In genomic region chr6:31840621-31841020, GRCm38 (mm10) we compare ENCODE assay signal across 14 mouse cellular contexts.
DNase-seq lines count a peak whose midpoint lies in the region; ATAC-seq and TF ChIP-seq lines count a peak whose summit lies in the region.
"Had no signal": no experiment of that assay in that cellular context is flagged by ENCODE, and none has a peak within 500 bp of the region (broad histone marks: within the 10 kb centered on the region; RNA-seq: fewer than 3 reads in every experiment).

No protein-coding gene starts in this region.

- no peak for TF ChIP-seq POLR2A in heart, adult 2 months (IDR thresholded peaks at IDR 0.05; ENCODE audit: insufficient read depth, low read depth, low read length)

- no peaks in the 10 kb centered on the region for H3K4me1 ChIP-seq in heart, adult 2 months (ENCODE audit: control insufficient read depth, insufficient read depth, low read length)
- H3K4me1 ChIP-seq in liver, postnatal 0 days (ENCODE audit: insufficient read depth), result no peaks in the 10 kb centered on the region
- H3K4me1 ChIP-seq in liver, embryonic 11.5 days (replicated peaks; ENCODE audit: control insufficient read depth, insufficient read depth, low read length), result no peaks in the 10 kb centered on the region
- H3K4me1 ChIP-seq: stomach, embryonic 15.5 days had no signal

- no peak for DNase-seq in cerebellum, adult 8-10 months
- DNase-seq in heart, adult 2 months, result no peak
- DNase-seq in heart, postnatal 14 days, result no peak
- DNase-seq in liver, postnatal 0 days, result no peak
- no peak for DNase-seq in liver, embryonic 11.5 days (ENCODE audit: low spot score)
- DNase-seq in R1 (ENCODE audit: low read depth, low spot score), result peak; percentile 40
- DNase-seq: heart, postnatal 10 days; kidney, adult 18-20 months; liver had no signal

- H3K36me3 ChIP-seq in heart, adult 2 months (ENCODE audit: control insufficient read depth, insufficient read depth, low read length), result no peaks in the 10 kb centered on the region
- H3K36me3 ChIP-seq in liver, postnatal 0 days (replicated peaks; ENCODE audit: insufficient read depth, low read length), result no peaks in the 10 kb centered on the region
- H3K36me3 ChIP-seq in liver, embryonic 11.5 days (ENCODE audit: control insufficient read depth, insufficient read depth, low read length), result no peaks in the 10 kb centered on the region
- H3K36me3 ChIP-seq: hindbrain, embryonic 13.5 days; stomach, embryonic 15.5 days had no signal

- no peak for TF ChIP-seq EP300 in heart, adult 2 months (IDR thresholded peaks at IDR 0.05; ENCODE audit: insufficient read depth, low read depth, low read length)
- TF ChIP-seq EP300 in liver, postnatal 0 days (IDR thresholded peaks at IDR 0.05; ENCODE audit: low read depth), result no peak

- H3K27ac ChIP-seq in heart, adult 2 months, result no peak overlapping the region
- H3K27ac ChIP-seq in liver, postnatal 0 days (ENCODE audit: low read depth), result no peak overlapping the region
- H3K27ac ChIP-seq in liver, embryonic 11.5 days (ENCODE audit: low read depth, low read length), result no peak overlapping the region
- H3K27ac ChIP-seq: hindbrain, embryonic 13.5 days; stomach, embryonic 15.5 days had no signal

- H3K27me3 ChIP-seq in heart, adult 2 months (ENCODE audit: control insufficient read depth, insufficient read depth, low read length), result no peaks in the 10 kb centered on the region
- no peaks in the 10 kb centered on the region for H3K27me3 ChIP-seq in liver, postnatal 0 days (ENCODE audit: insufficient read depth, low read length)
- no peaks in the 10 kb centered on the region for H3K27me3 ChIP-seq in liver, embryonic 11.5 days (replicated peaks; ENCODE audit: control insufficient read depth, insufficient read depth, low read length)
- H3K27me3 ChIP-seq: hindbrain, embryonic 13.5 days; stomach, embryonic 15.5 days had no signal

- no peak overlapping the region for H3K4me2 ChIP-seq in liver, postnatal 0 days (ENCODE audit: low read depth, low read length)
- no peak overlapping the region for H3K4me2 ChIP-seq in liver, embryonic 11.5 days
- H3K4me2 ChIP-seq: hindbrain, embryonic 13.5 days; stomach, embryonic 15.5 days had no signal

- WGBS in heart, adult 2 months, result 85% methylated on average over 4 of the region's 4 CpGs
- 83% methylated on average over 4 of the region's 4 CpGs for WGBS in liver, postnatal 0 days (ENCODE audit: insufficient replicate concordance)
- WGBS in liver, embryonic 11.5 days, result 84% methylated on average over 4 of the region's 4 CpGs

- intact Hi-C loops in heart, adult 2 months (cut with DNase I), result loop anchor here (5.0 kb wide), 1 partner anchor 178 kb away; no protein-coding TSS in a partner anchor
- intact Hi-C loops in heart, postnatal 14 days (cut with DNase I), result loop anchor here (5.0 kb wide), 1 partner anchor 178 kb away; no protein-coding TSS in a partner anchor

- no peaks in the 10 kb centered on the region for H3K79me2 ChIP-seq in heart, adult 2 months (replicated peaks; ENCODE audit: control insufficient read depth, insufficient read depth, low read length)

- H3K9ac ChIP-seq in heart, adult 2 months (ENCODE audit: low read depth, low read length), result no peak overlapping the region
- H3K9ac ChIP-seq in liver, postnatal 0 days (replicated peaks), result no peak overlapping the region
- H3K9ac ChIP-seq in liver, embryonic 11.5 days (ENCODE audit: low read depth, low read length), result no peak overlapping the region
- H3K9ac ChIP-seq: hindbrain, embryonic 13.5 days; stomach, embryonic 15.5 days had no signal

- no peaks in the 10 kb centered on the region for H3K9me3 ChIP-seq in liver, postnatal 0 days (ENCODE audit: low read length)
- no peaks in the 10 kb centered on the region for H3K9me3 ChIP-seq in liver, embryonic 11.5 days (ENCODE audit: control insufficient read depth, low read length)
- H3K9me3 ChIP-seq: hindbrain, embryonic 13.5 days; stomach, embryonic 15.5 days had no signal

- peak; percentile 52 for TF ChIP-seq CTCF in heart, adult 2 months (IDR thresholded peaks at IDR 0.05)
- TF ChIP-seq CTCF in liver, postnatal 0 days (IDR thresholded peaks at IDR 0.05; ENCODE audit: low read depth), result peak; percentile 25; the same call in 1 of the 2 replicates

- H3K4me3 ChIP-seq in heart, adult 2 months, result no peak overlapping the region
- H3K4me3 ChIP-seq in liver, postnatal 0 days (ENCODE audit: low read depth, low read length), result no peak overlapping the region
- H3K4me3 ChIP-seq in liver, embryonic 11.5 days (ENCODE audit: low read depth, low read length), result no peak overlapping the region
- H3K4me3 ChIP-seq: erythroblast, embryonic 14.5 days; hindbrain, embryonic 13.5 days; stomach, embryonic 15.5 days had no signal

- 0 out of 2 replicates have a peak, but pooled peaks have one; percentile 31 for ATAC-seq in cerebellum, adult (ENCODE audit: insufficient number of reproducible peaks, low FRiP score, low TSS enrichment)
- no peak for ATAC-seq in liver, postnatal 0 days
- no peak for ATAC-seq in liver, embryonic 11.5 days (replicated peaks; ENCODE audit: low FRiP score)
- ATAC-seq in granulocyte monocyte progenitor cell, adult 5-6 weeks (replicated peaks; ENCODE audit: poor library complexity, severe bottlenecking), result no peak
